Mouse (Mus musculus) stomach, postnatal 0 days (tissue): Measurements from ENCODE around the gene Gm17304. TPM values are rescaled to one million over a fixed set of nuclear protein-coding genes. Genes with fewer than 3 reads are reported as not detected.

ENCODE experiments used
- ATAC-seq: fragments of 200-750 bp; cut with Nextera tagmentation; 2 replicates; pipeline ENCODE4 v1.8.0; 2017; ENCODE audit not compliant: low FRiP score, low TSS enrichment
- DNase-seq: peaks from one replicate; pipeline ENCODE4 v3.0.0-alpha.2; 2016; ENCODE audit warnings: low spot score
- H3K27ac ChIP-seq: fragments of 300-500 bp; sonication (generic); replicated peaks from 2 replicates; pipeline ENCODE4 v1.5.1; 2014; ENCODE audit warnings: mild to moderate bottlenecking, control low read depth
- H3K27me3 ChIP-seq: fragments of 300-500 bp; sonication (generic); 2 replicates; pipeline ENCODE4 v1.6.1; 2014; ENCODE audit warnings: low read length; ENCODE audit not compliant: control insufficient read depth, insufficient read depth
- H3K36me3 ChIP-seq: fragments of 300-500 bp; sonication (generic); 2 replicates; pipeline ENCODE4 v1.6.1; 2014; ENCODE audit warnings: low read length, mixed read lengths; ENCODE audit not compliant: control insufficient read depth, insufficient read depth
- H3K4me1 ChIP-seq: fragments of 300-500 bp; sonication (generic); replicated peaks from 2 replicates; pipeline ENCODE4 v1.6.1; 2014; ENCODE audit warnings: antibody characterized with exemption; ENCODE audit not compliant: control insufficient read depth, insufficient read depth
- H3K4me2 ChIP-seq: fragments of 300-500 bp; sonication (generic); replicated peaks from 2 replicates; pipeline ENCODE4 v1.6.1; 2014; ENCODE audit warnings: low read depth, mild to moderate bottlenecking, control low read depth, moderate library complexity
- H3K4me3 ChIP-seq: fragments of 300-500 bp; sonication (generic); 2 replicates; pipeline ENCODE4 v1.5.1; 2014; ENCODE audit warnings: low read depth, low read length, control low read depth
- H3K9ac ChIP-seq: fragments of 300-500 bp; sonication (generic); 2 replicates; pipeline ENCODE4 v1.6.1; 2014; ENCODE audit warnings: mild to moderate bottlenecking, low read length, control low read depth, mixed read lengths
- H3K9me3 ChIP-seq: fragments of 300-500 bp; sonication (generic); 2 replicates; pipeline ENCODE4 v1.6.1; 2016; ENCODE audit warnings: low read length; ENCODE audit not compliant: control insufficient read depth
- CTCF ChIP-seq: IDR thresholded peaks from 2 replicates; pipeline ENCODE4 v1.5.1; 2016; ENCODE audit warnings: antibody characterized with exemption, low read depth, mild to moderate bottlenecking, moderate library complexity
- EP300 ChIP-seq: optimal IDR thresholded peaks from 2 replicates; pipeline ENCODE3; 2016; ENCODE audit warnings: antibody characterized with exemption
- WGBS: fragments of 180-500 bp; shearing (Covaris S2); extraction: QIAGEN DNeasy Blood & Tissue Kit; methylation state at CpG from one replicate; pipeline ENCODE4 v1.1.7; 2014; 5-methylcytosine and 5-hydroxymethylcytosine counted together
- polyA plus RNA-seq: library from polyadenylated mRNA; unstranded; fragments of >200 nt; fragmentation: Nextera tagmentation; extraction: Ambion mirVana; gene quantifications from 2 replicates; pipeline ENCODE4 v1.2.1, GENCODE M21; 2015

Gene Gm17304
- polyA plus RNA-seq, 1 experiment from 2014 or later, result not detected

DNA sequence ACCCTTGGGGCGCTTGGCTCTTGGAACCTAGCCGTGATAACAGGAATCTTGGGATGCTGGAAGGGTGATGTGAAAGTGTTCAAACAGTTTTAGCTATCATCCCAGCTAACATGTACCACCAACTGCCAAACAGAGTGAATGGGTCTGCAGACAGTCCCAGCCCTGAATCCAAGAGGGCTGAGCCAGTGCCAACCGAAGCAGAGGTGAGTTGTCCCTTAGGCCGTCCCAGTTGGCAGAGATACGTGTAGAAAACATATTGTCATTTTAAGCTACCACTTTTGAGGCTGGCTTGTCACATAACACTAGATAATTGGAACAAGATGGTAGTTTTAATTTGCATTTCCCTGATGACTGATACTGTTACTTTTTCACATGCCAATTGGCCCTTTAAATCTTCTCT lies 18.2 kb upstream of the Gm17304 start:
- TF ChIP-seq CTCF, result no peak
- no peak for TF ChIP-seq EP300

DNA sequence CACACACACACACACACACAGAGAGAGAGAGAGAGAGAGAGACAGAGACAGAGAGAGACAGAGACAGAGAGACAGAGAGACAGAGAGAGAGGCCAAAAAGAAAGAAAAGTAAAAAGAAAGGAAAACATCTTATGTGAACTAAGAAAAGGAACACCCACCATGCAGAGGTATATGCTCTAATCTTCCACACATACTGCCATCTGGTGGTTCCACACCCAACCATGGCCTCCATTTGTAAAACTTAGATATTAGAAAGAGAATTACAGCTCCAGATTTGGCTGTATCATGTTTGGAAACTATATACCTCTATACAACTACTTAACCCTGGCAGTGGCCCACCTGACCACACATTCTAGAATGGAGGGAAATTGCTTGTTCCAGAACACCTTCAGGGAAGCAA lies 14.5 kb upstream of the Gm17304 start:
- ATAC-seq, result no peak
- H3K4me3 ChIP-seq, result no peak overlapping the region
- TF ChIP-seq CTCF (peak; percentile 35; the same call in 1 of the 2 replicates), EP300 (no peak)

More for the DNA sequence above, 18.2 kb upstream of the Gm17304 start:
- DNase-seq (no peak), ATAC-seq (no peak)
- no peak overlapping the region for H3K9ac ChIP-seq
- no peak overlapping the region for H3K4me3 ChIP-seq
- no peaks in the 10 kb centered on the region for H3K27me3 ChIP-seq
- H3K9me3 ChIP-seq, result no peaks in the 10 kb centered on the region
- 94% methylated on average over 5 of the region's 5 CpGs for WGBS
- no peak overlapping the region for H3K4me2 ChIP-seq
- H3K4me1 ChIP-seq, result no peaks in the 10 kb centered on the region
- H3K27ac ChIP-seq, result no peak overlapping the region
- no peaks in the 10 kb centered on the region for H3K36me3 ChIP-seq

DNA sequence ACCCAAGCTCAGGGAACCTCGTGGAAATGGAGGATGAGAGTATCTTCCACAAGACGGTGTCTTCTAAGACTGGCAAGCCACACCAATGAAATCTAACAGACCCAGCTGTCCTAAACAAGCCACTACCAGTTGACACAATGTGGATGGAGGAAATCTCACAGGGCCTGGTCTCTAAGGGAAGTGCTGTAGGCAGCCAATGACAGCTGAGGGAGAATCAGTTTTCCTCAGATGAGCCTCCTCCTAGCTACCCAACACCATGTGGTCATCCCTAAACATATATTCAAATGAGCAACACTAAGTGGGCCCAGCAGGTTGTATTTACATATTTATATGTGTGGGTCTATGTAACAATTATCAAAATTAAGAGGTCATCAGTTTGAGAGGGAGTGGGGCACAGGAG lies 11.4 kb upstream of the Gm17304 start:
- Histone ChIP-seq H3K27me3 (no peaks in the 10 kb centered on the region), H3K9me3 (no peaks in the 10 kb centered on the region), H3K36me3 (no peaks in the 10 kb centered on the region), H3K4me2 (no peak overlapping the region), H3K27ac (no peak overlapping the region), H3K9ac (no peak overlapping the region), H3K4me3 (no peak overlapping the region), H3K4me1 (no peaks in the 10 kb centered on the region)
- no peak for DNase-seq
- no peak for ATAC-seq
- 92% methylated on average over 2 of the region's 2 CpGs for WGBS
- TF ChIP-seq EP300 (no peak), CTCF (no peak)

More for the DNA sequence above, 14.5 kb upstream of the Gm17304 start:
- Histone ChIP-seq H3K9ac (no peak overlapping the region), H3K4me1 (no peaks in the 10 kb centered on the region), H3K9me3 (no peaks in the 10 kb centered on the region), H3K4me2 (no peak overlapping the region), H3K27me3 (no peaks in the 10 kb centered on the region), H3K36me3 (no peaks in the 10 kb centered on the region), H3K27ac (no peak overlapping the region)
- DNase-seq, result no peak

DNA sequence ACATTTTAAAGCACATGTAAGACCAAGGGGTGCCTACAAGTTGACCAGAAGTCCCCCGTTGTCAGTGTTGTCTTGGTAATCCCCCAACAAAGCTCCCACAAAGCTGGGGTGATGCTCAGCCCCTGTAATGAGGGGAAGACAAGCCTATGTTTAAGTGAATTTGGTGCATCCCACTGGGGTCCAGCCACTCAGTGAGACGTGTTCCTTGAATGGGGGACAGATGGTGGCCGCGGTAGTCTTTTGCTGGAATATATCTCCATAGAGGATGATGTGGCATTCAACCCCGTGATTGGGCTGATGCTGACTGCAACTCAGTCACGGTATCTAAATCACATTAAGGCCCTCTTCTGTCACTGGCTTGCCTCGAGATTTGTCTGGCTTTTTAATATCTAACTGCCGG lies 9.4 kb upstream of the Gm17304 start:
- no peaks in the 10 kb centered on the region for H3K27me3 ChIP-seq
- H3K4me1 ChIP-seq, result no peaks in the 10 kb centered on the region
- H3K4me3 ChIP-seq, result no peak overlapping the region
- no peak overlapping the region for H3K4me2 ChIP-seq
- no peaks in the 10 kb centered on the region for H3K9me3 ChIP-seq
- TF ChIP-seq CTCF (no peak), EP300 (no peak)
- ATAC-seq (no peak), DNase-seq (no peak)
- WGBS, result 85% methylated on average over 8 of the region's 8 CpGs
- H3K27ac ChIP-seq, result no peak overlapping the region
- H3K36me3 ChIP-seq, result no peaks in the 10 kb centered on the region
- no peak overlapping the region for H3K9ac ChIP-seq

DNA sequence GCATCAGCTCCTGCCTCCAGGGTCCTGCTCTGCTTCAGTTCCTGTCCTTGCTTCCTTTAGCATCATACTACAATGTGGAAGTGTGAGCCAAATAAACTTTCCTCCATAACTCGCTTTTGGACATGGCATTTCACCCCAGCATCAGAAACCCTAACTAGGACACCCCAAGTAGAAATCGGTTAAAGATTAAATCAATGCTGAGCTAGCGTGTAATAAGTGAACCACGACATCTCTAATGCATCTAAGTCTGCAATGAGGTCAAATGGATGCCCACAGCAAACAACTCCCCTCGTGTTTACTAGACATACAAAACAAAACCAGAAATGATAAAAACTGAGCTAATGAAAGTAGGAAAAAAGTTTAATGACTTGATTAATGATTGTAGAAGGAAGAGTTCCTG lies 4.5 kb upstream of the Gm17304 start:
- no peaks in the 10 kb centered on the region for H3K9me3 ChIP-seq
- H3K36me3 ChIP-seq, result no peaks in the 10 kb centered on the region; the same call in 1 of the 2 replicates
- DNase-seq (no peak), ATAC-seq (no peak)
- H3K27ac ChIP-seq, result no peak overlapping the region
- WGBS, result 87% methylated on average over 5 of the region's 5 CpGs
- no peak overlapping the region for H3K4me3 ChIP-seq
- H3K9ac ChIP-seq, result no peak overlapping the region
- H3K4me1 ChIP-seq, result no peaks in the 10 kb centered on the region
- H3K4me2 ChIP-seq, result no peak overlapping the region
- H3K27me3 ChIP-seq, result no peaks in the 10 kb centered on the region
- no peak for TF ChIP-seq CTCF
- no peak for TF ChIP-seq EP300

DNA sequence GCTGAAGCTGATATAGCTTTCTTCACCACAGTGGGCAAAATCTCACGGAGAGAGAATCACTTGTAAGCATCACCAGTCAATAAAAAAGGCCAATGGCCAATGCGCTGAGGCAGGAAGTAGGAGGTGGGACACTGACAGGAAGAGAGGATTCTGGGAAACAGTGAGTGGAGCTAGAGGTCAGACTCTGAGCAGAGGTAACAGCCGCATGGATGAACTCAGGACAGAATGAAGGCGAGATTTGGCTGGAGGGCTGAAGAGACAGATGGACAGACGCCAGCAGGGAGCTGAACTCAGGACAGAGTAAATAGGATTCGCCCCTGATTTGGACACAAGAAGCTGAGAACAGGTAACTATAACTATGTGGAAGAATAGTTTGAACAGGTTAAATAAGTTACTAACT lies 3.8 kb upstream of the Gm17304 start:
- H3K9ac ChIP-seq, result no peak overlapping the region
- ATAC-seq (no peak), DNase-seq (no peak)
- H3K27me3 ChIP-seq, result no peaks in the 10 kb centered on the region
- H3K36me3 ChIP-seq, result no peaks in the 10 kb centered on the region; the same call in 1 of the 2 replicates
- no peaks in the 10 kb centered on the region for H3K9me3 ChIP-seq
- no peak overlapping the region for H3K27ac ChIP-seq
- 94% methylated on average over 6 of the region's 6 CpGs for WGBS
- H3K4me1 ChIP-seq, result no peaks in the 10 kb centered on the region
- no peak overlapping the region for H3K4me3 ChIP-seq
- H3K4me2 ChIP-seq, result no peak overlapping the region
- TF ChIP-seq EP300, result no peak
- no peak for TF ChIP-seq CTCF
